Mouse (Mus musculus) bone marrow macrophage, adult 2 months (primary cell): ENCODE results near the gene Ccm2l.

ENCODE experiments used
- CTCF ChIP-seq: IDR thresholded peaks from 2 replicates; pipeline ENCODE4 v1.5.1; 2012; ENCODE audit warnings: low read depth, mild to moderate bottlenecking, low read length, moderate library complexity
- POLR2A ChIP-seq: IDR thresholded peaks from 2 replicates; pipeline ENCODE4 v1.6.1; 2012; ENCODE audit warnings: mild to moderate bottlenecking, low read depth, low read length, borderline replicate concordance

GRCm38 (mm10) chr2:153027501-153027900 lies 38.3 kb upstream of the Ccm2l start:
- TF ChIP-seq CTCF (no peak), POLR2A (no peak)
